Mouse (Mus musculus): ENCODE data around the gene Sorl1.

The Sorl1 gene

DNA sequence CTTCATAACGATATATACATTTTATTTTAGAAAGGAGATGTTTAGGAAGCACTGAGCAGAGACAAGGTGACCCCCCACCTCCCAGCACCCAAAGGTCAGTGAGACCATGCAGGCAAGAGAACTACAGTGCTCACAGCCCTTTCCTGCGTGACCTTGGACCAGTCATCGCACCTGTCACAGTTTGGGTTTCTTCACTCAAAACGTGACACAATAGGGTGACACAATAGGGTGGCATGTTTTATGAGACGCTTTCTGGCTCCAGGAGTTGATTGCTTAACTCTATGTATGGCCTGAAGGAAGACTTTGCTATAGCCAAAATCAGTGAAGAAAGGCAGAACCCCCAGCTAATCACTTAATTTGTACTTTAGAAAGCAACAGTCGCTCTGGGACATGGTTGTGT is 1.7 kb downstream of the Sorl1 start:
- DNase-seq (ENCODE audit: low spot score), result no peak

DNA sequence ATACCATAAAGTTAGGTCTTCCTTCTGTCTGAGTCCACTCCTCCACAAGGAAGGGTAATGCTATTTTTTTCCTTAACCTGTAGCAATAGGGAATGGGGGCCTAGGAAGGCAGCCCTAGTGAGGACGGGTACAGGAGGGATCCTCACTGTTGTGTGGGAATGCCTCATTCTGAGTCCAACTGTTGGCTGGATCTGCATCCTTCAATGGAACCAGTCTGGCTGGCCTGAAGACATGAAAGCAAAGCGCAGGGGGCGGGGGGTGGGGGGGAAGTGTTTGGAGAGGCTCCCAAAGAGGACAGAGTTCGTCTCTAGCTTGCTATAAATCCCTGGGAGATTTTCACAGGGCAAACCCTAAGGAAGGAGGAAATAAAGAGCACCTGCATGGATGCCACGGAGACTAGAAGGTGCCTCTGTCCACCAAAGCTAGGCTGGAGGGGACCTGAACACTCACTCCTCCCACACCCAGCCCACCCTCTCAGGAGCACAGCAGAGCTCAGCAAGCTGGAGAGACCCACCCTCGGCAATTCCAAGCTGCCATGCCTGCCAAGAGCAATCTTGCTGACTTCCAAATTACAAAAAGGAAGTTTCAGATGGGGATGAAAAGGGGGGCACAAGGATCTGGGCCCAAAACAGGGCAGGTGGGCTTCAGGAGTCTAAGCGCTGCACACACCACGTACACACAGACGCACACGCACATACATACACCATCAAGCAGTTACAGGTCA is 2.3 kb downstream of the Sorl1 start:
- DNase-seq (ENCODE audit: low spot score), result no peak

DNA sequence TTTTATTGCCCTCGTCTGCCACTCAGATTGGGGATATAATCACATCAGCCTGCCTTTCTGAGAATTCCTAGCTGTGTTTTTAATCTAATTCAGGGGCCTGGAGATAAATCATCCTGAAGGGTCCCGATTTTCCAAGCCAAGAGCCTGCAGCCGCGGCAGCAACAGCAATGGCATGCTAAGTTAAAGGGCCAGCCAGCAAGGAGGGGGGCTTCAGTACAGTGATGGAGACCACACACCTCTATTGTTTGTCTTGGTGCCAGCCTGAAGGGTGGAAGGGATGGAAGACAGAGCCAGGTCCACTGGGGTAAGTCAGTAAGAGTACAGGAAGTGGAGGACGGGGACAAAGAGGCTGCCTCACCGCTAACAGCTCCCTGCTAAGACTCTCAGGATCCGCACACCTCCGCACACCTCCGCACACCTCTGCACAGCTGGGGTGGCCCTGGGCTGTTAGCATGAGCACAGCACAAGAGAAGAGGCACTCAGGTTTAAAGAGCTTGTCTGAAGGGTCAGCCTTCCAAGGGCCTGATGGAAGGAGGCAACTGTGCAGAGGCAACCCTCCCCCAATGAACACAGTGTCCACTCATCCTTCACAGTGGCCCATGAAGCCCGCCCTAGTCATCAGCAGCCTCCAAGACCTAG is 7.6 kb downstream of the Sorl1 start:
- no peak for DNase-seq (ENCODE audit: low spot score)

DNA sequence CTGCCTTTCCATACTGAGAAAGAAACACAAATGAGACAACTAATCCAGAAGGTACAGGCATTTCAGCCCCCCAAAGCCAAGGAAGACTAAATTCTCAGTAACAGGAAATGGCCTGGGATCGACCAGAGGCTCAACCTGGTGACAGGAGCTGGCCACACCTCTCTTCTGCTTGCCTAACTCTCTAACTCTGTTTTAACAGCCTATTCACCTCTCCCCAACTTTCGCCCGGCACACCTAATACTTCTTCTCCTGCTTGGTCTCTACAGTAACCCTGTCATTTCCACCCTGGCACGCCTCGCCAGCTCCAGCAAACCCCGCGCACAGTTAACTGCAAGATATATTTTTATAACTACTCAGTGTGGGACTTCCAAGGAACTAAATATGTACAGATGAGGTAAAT is 9.0 kb downstream of the Sorl1 start:
- DNase-seq (ENCODE audit: low spot score), result no peak

DNA sequence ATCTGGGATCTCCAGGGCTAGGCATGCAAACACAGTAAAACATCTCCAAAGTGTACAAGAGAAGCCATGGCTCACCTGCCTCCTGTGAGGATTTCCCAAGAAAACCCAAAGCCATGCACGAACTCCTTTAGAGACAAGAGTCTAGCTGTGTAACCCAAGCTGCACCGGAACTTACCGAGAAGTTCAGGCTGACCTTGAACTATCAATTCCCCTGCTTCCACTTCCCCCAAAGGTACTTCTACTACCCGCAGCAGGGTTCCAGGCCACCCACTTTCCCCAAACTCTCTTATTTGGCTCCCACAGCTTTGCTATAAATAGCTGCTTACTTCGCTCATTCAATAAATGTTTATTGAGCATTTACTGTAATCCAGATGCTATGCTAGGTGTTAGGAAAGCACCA is 10.8 kb downstream of the Sorl1 start:
- DNase-seq (ENCODE audit: low spot score), result no peak

DNA sequence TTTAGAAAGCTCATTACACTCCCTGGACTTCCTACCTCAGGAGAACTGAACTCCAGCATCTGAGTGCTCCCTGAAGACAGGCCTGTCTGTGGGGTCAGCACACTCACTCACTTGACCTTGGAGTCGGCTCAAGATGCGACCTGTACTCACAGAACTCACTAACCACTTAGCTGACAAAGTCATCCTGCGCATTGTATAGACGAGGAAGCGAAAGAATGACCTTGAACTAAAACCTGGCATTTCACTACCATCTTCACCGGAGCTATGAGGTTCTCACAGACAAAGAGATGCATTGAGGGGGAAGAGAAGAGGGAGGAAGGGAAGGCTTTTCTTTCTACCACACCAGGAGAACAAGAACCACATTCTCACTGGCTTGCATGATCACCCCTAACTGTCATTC is 11.4 kb downstream of the Sorl1 start:
- DNase-seq (ENCODE audit: low spot score), result no peak

DNA sequence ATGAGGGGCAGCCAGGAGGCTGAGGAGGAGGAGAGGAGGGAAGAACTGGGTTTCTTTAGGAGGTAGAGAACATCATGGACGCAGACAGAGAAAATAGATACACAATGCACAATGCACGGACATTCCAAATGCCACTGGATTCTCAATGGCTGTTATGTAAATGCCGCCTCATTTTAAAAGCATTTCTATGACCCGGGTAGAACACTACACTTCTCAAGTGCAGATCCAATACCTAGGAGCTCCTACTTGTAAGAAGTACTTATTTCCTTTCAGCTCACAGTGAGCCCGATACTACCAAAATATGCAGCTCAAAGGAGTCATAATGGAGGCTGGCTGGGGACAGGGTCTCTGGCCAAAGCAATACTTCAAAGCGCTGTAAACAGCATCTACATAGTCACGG is 12.8 kb downstream of the Sorl1 start:
- DNase-seq (ENCODE audit: low spot score), result no peak

DNA sequence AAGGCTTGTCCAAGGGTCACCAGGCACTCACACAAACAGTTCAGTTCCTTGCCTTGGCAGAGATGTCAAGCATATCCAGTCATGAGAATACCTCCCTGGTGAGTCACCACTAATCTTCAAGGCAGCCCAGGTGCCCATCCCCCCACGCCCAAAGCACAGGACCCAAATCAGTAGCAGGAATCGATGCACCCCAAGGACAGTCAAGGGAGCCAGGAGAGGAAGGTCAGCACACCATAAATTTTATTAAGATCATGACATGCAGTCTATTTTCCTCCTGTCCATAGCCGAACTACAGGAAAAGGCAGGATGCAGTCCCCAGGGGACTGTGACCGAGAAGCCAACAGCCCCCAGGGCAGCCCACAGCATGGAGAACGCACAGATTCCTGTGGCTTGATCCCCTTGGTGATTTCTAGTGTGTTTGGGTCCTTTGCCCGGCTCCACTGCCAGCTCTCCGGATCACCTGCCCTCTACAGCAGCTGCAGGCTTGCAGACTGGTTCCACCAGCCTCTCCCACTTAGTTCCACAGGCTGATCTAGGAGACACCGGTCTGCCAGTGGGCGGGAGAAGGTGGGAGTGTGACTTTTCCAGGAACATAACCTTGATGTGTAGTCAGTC is 14.2 kb downstream of the Sorl1 start:
- peak; percentile 27 for DNase-seq (ENCODE audit: low spot score)

DNA sequence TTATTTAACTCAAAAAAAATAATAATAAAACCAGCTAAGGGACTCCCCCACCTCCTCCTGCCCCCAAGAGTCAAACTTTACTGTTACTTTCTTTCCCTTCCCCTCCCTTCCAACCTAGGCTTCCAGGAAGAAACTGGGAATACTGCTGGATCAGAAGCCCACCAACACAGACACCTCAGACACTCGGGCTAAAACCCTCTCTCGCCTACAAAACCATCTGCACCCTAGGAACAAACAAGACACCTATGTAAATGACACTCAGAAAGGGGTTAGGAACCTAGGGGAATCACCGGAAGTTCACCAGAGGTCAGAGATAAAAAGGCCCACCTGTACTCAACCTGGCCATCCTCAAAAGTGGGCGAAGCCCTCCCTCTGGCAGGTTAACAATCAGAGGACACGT is 15.0 kb downstream of the Sorl1 start:
- no peak for DNase-seq (ENCODE audit: low spot score)

DNA sequence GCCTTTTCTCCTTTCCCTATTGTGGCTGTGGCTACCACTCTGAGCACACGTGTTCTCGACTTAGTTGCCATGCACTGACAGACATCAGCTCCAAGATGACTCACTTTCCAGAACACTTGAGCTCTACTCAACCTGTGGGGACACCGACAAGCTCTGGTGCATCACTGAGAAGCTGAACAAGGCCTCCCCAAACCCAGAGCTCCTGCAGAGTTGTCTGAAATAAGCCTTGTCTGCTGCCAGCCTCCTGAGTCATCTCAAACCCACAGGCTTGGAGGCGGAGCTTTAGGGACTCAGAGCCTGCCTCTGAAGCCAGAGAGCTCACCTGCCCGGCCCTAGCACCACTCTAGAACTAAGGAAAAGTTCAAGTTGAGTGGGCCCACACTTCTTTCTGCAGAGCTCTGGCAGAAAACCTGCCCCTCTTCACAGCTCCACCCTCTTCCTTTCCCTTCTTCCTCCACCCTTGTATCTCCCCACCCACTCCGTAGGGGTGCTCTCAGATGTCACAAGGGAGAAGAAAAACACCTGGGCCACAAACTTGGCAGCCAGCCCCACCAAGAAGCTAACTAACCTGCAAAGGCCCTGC is 15.6 kb downstream of the Sorl1 start:
- DNase-seq (ENCODE audit: low spot score), result no peak

DNA sequence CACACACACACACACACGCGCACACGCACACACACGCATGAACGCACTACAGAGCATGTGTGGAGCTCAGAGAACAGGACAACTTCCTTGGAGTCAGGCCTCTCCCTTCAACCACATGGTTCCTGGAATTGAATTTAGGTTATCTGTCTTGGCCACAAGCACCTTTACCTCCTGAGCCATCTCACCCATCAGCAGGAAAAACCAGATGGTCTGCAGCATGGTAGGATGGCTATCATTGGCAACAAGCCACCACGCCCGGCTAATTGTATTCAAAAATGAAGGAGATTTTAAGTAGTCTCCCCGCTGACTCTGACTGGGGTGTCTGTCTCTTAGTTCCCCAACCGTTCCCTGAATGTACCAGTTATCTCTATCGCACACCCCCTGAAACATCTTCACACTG is 17.0 kb downstream of the Sorl1 start:
- DNase-seq (ENCODE audit: low spot score), result no peak

DNA sequence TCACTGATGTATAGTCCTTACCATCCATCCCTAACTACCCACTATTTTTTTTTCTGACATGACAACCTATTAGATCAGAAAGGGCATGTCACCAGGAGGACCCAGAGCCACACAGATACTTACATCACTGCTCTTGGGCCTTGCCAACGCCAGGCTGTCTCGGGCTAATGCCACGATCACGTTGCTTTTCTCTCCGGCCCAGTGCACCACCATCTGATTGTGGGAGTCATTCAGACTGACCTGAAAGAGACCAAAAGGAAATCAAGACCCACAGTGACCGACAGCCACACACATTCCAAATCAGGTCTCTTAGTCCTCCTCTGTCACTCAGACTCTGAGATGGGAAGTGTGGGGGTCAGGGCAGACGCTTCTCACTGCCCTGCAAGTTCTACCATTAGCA is 17.8 kb downstream of the Sorl1 start:
- DNase-seq (ENCODE audit: low spot score), result no peak

DNA sequence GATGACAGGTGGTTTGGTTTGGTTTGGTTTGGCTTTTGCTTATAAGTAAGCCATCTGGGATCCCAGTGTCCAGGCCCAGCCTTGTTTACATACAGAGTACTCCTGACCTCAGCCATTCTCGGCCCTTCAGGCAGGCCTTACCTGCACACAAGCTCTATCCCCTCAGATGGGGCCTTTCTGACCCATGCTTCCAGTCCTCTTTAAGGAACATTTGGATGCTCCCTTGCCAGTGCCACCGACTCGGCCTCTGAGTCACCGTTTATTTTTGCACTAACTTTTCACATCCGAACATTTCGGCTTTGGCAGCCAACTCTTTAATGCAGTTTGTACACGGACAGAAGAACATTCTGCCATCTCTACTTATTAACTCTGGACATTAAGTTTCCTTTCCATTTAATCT is 20.6 kb downstream of the Sorl1 start:
- no peak for DNase-seq (ENCODE audit: low spot score)

DNA sequence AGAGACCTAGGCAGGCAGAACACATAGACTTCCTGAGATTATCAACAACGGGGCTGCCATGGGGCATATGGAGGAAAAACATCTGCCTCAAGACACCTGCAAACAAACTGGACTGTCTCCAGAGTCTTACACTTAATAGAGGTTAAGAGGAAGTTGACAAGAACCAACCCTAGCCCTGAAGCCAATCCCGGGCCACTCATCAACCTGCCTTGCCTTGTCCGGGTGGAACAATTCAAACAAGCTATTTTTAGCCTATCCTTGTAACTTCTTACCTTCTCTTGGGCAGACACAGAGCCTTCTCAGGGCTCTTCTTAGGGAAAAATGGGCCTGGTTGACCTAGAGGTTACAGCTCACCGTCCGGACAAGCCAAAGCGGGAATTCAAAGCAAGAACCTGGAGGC is 22.1 kb downstream of the Sorl1 start:
- no peak for DNase-seq (ENCODE audit: low spot score)

DNA sequence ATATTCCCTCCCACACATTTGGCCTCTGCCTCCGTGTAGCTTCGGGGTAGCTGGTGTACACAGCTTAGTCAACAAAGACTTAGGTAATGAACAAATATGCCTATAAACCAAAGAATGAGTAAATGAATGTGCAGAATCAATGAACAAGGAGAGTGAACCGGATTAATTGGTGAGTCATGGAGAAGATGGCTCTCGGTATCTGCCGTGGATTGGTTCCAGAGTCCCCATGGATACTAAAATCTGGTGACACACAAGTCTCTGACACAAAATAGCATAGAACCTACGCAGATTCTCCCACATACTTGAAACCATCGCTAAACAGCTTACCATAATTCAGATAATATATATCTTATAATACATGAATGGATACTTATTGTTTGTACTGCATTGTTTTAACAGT is 22.8 kb downstream of the Sorl1 start:
- no peak for DNase-seq (ENCODE audit: low spot score)

DNA sequence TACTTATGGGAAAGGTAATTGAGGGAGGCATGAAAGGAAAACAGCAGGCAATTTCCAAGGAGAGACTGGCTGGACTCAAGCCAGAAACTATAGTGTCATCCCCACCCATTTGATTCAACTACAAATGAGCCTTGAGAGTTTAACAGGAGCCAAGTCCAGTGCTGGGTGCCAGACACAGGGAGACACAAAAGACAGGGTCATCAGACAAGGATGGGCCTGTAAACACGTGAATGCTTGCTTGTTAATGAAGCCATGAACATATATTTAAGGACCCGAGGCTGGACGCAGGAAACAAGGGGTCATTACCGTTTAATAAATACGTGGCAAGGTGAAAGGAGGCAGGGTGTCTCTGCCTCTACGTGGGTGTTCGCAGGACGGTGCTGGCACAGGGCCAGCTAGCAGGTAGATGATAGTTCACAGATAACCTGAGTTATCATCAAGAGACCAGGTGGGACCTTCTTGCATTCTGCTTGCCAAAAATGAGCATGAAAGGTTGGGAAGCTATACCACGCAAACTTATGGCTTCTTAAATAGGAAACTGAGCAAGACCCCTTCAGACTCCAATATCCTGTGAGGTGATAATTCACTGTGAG is 23.4 kb downstream of the Sorl1 start:
- DNase-seq (ENCODE audit: low spot score), result no peak

DNA sequence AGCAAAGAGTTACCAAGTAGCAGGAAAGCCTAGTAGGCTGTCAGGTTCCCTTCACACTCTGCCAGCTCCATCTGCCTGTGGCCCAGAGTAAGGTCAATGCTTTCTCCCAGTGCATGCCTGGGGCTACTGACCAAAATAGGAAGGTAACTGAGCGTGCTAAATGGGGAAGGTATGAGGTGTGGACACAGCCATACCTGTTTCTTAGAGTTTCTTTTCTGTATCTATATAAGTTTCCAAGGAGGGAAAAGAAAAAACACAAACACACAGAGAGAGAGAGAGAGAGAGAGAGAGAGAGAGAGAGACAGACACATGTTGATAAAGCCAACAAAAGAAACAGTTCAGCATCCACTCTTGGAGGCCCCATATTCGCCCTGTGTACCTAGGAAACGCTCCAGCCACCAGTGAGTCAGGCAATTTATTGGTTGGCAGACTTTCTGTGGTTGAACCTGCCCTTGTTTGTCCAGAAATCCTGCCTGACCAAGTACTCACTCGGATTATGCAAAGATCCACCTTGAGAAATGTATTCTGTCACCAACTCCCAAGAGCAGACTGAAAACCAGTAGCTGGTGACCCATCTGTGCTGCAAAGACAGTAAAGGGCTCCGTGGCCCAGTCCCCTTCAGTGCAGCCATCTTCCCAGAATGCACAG is 25.5 kb downstream of the Sorl1 start:
- DNase-seq (ENCODE audit: low spot score), result no peak

DNA sequence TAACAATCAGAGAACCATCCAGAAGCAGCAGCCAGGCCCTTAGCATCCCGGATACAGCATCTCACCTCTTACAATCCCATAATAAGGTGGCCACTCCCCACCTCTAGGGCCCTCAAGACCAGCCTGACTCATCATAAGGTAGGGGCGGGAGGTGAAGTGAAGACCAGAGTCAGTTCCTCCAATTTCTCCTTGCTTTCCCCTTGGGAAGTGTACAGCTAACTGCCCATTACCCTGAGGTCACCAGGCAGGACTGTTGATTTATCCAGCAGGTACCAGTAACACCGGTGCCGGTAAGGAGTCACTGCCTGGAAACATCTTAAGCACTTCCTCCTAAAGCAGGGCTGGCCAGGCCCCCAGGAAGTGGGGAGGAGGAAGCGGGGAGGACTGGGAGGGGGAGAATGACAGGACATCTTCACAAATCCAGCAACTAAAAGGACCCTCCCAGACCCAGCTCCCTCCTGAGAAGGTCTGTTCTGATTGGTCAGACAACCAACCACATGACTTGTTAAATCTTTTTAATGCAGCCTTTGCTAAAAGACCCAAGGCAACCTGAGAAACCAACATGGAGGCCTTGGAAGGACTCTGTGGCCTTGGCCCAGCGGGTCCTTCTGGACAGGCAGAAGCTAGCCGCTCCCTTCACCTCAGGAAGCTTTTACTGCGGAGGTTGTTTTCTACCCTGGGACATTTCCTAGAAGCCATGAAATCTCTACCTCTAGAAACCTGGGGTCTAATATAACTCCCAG is 26.2 kb downstream of the Sorl1 start:
- DNase-seq (ENCODE audit: low spot score), result no peak

DNA sequence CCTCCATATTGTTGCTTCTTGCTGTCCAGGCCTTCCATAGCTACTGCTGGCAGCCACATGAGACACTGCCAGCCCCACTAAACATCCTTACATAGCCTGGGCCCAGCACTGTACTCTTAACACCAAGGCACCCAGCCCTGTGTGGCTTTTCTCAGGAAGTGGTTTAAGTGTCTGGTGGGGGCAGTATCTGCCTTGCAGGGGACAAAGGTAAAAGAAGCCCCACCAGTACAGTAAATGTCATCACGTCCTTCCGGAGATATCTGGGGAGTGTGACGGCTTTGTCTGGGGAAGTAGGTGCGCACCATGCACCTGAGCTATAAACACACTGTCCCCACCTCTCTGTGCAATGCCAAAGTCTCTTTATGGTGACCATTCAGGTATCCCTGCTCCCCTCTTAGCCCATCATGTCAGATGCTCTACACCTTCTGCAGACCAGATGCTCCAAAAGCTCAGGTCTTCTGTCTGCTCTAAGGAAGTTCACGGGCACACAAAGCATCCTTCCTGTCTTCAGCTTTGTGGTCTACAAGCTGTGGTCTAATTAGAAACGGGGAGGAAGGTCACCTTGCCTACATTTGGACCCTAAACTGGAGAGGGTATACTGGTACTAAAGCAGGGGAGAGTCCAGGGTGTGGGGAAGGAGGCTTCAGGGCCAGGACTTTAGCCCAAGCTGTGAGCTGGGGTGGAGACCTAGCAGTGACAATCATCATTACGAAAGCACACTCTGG is 26.9 kb downstream of the Sorl1 start:
- DNase-seq (ENCODE audit: low spot score), result no peak

DNA sequence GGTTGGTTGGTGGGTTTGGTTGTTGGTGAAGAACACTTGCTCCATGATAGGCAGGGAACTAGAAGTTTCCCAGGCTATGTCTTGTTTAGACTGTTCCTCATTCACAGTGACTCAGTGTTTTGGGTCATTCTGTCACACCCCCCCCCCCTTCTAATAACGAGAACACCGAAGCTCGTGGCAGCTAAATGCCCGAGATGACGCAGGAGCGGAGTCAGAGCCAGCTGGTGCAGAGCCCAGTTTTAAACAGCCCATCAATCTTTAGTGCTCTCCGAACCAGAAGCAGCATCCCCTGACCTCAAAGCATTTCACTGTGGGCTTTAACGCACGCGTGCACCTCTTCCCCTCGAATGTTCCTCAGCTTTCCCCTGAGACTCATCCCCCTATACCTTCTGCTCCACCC is 29.3 kb downstream of the Sorl1 start:
- DNase-seq (ENCODE audit: low spot score), result peak; percentile 31

DNA sequence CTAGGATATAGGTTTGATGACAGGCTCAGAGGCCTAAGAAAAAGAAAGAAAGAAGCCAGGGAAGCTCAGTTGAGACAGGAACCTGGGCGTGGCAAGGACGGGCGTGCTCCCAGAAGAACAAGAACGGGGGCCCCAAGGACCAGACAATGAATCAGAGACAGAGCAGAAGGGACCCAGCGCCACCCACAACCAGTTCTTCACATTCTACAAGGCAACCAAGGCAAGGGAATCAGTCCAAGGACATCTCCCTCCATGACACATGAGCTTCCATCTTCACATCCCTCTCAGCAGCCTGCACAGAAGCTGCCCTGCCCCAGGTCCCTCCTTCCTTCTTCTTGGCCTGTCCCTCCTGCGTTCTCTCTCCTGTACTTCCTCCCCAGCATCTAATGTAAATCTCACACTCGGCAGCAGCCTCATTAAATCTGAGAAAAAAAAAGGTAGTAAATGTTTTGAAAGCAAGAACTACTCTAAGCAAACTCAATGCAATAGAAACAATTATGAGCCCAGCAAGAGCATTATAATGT is 30.0 kb downstream of the Sorl1 start:
- DNase-seq (ENCODE audit: low spot score), result no peak
